Mouse (Mus musculus): ENCODE measurements around the gene Ubxn1. TPM values are rescaled to one million over a fixed set of nuclear protein-coding genes. Genes with fewer than 3 reads are reported as not detected.
A peak's percentile ranks its signal among the peaks of the same experiment; 100 is the strongest.
"Not testable (repeated sequence)": the region's sequence is repeated elsewhere in the genome, so short reads cannot be mapped to it uniquely, and the experiment has no call there.

The Ubxn1 gene
- polyA plus RNA-seq (2015; fragmentation: Nextera tagmentation; extraction: Ambion mirVana) = 138 and 156 TPM in 2 replicates

- Histone ChIP-seq H3K4me1 (peaks cover 20% of the 10 kb centered on the region), H3K4me2 (peak within 1 kb of the TSS; percentile 96), H3K27me3 (replicated peaks) (no peaks in the 10 kb centered on the region), H3K27ac (replicated peaks) (peak within 1 kb of the TSS; percentile 84), H3K9me3 (replicated peaks) (no peaks in the 10 kb centered on the region), H3K9ac (replicated peaks) (peak within 1 kb of the TSS; percentile 98), H3K4me3 (replicated peaks) (peak within 1 kb of the TSS; percentile 86), H3K36me3 (peaks cover 33% of the 10 kb centered on the region)
- ATAC-seq (ENCODE audit: low FRiP score) = peak; percentile 97
- under 1% methylated on average over 59 of the region's 59 CpGs for WGBS
Observed at GRCm38 (mm10) chr19:8871267-8872186, at the start of gene Ubxn1. TSS of gene Ubxn1 (plus strand) at chr19:8871496.

GRCm38 (mm10) chr19:8822696-8823095 lies 48.6 kb upstream of the Ubxn1 start:
- 0 out of 2 replicates have a peak overlapping the region, but pooled peaks have one; percentile 10 for H3K9ac ChIP-seq (replicated peaks)
- H3K4me3 ChIP-seq (replicated peaks) = peak overlapping the region; percentile 83; the same call in 1 of the 2 replicates
- H3K9me3 ChIP-seq (replicated peaks) = no peaks in the 10 kb centered on the region
- 59% methylated on average over 8 of the region's 8 CpGs for WGBS
- H3K27me3 ChIP-seq (replicated peaks) = no peaks in the 10 kb centered on the region
- H3K4me1 ChIP-seq = peaks cover 34% of the 10 kb centered on the region
- no peak for ATAC-seq (ENCODE audit: low FRiP score)
- H3K27ac ChIP-seq (replicated peaks) = no peak overlapping the region
- H3K36me3 ChIP-seq = peaks cover 49% of the 10 kb centered on the region
- H3K4me2 ChIP-seq = peak overlapping the region; percentile 95

- no peaks in the 10 kb centered on the region for H3K9me3 ChIP-seq (replicated peaks)
- H3K4me1 ChIP-seq = no peaks in the 10 kb centered on the region
- no peak within 1 kb of the TSS for H3K4me3 ChIP-seq (replicated peaks)
- H3K27me3 ChIP-seq (replicated peaks) = no peaks in the 10 kb centered on the region
- H3K27ac ChIP-seq (replicated peaks) = no peak within 1 kb of the TSS
- H3K36me3 ChIP-seq = peaks cover 95% of the 10 kb centered on the region
- 92% methylated on average over 8 of the region's 8 CpGs for WGBS
- H3K9ac ChIP-seq (replicated peaks) = no peak within 1 kb of the TSS
- no peak for ATAC-seq (ENCODE audit: low FRiP score)
- no peak within 1 kb of the TSS for H3K4me2 ChIP-seq
Observed at GRCm38 (mm10) chr19:8829660-8830059, 41.6 kb upstream of the Ubxn1 start, which contains the start of gene AC129217.1. TSS of gene AC129217.1 (plus strand) at chr19:8829773.

GRCm38 (mm10) chr19:8830664-8831063 lies 40.6 kb upstream of the Ubxn1 start:
- no peak overlapping the region for H3K4me3 ChIP-seq (replicated peaks)
- H3K9me3 ChIP-seq (replicated peaks) = no peaks in the 10 kb centered on the region
- 90% methylated on average over 8 of the region's 8 CpGs for WGBS
- H3K9ac ChIP-seq (replicated peaks) = no peak overlapping the region
- no peaks in the 10 kb centered on the region for H3K27me3 ChIP-seq (replicated peaks)
- peaks cover 97% of the 10 kb centered on the region for H3K36me3 ChIP-seq
- H3K4me2 ChIP-seq = no peak overlapping the region
- no peaks in the 10 kb centered on the region; the same call in 1 of the 2 replicates for H3K4me1 ChIP-seq
- ATAC-seq (ENCODE audit: low FRiP score) = no peak
- H3K27ac ChIP-seq (replicated peaks) = no peak overlapping the region

- Histone ChIP-seq H3K36me3 (peaks cover 96% of the 10 kb centered on the region), H3K4me3 (replicated peaks) (no peak overlapping the region), H3K4me1 (peaks cover 2% of the 10 kb centered on the region), H3K9ac (replicated peaks) (no peak overlapping the region), H3K4me2 (no peak overlapping the region), H3K27me3 (replicated peaks) (no peaks in the 10 kb centered on the region), H3K27ac (replicated peaks) (no peak overlapping the region), H3K9me3 (replicated peaks) (no peaks in the 10 kb centered on the region)
- ATAC-seq (ENCODE audit: low FRiP score) = no peak
- 82% methylated on average over 11 of the region's 11 CpGs for WGBS
Observed at GRCm38 (mm10) chr19:8831262-8831661, 40.0 kb upstream of the Ubxn1 start.

- no peak overlapping the region for H3K27ac ChIP-seq (replicated peaks)
- H3K4me2 ChIP-seq = no peak overlapping the region
- H3K36me3 ChIP-seq = peaks cover 79% of the 10 kb centered on the region
- WGBS = 90% methylated on average over 4 of the region's 4 CpGs
- ATAC-seq (ENCODE audit: low FRiP score) = no peak
- peaks cover 11% of the 10 kb centered on the region for H3K4me1 ChIP-seq
- no peaks in the 10 kb centered on the region for H3K27me3 ChIP-seq (replicated peaks)
- no peak overlapping the region for H3K4me3 ChIP-seq (replicated peaks)
- no peak overlapping the region for H3K9ac ChIP-seq (replicated peaks)
- no peaks in the 10 kb centered on the region for H3K9me3 ChIP-seq (replicated peaks)
Observed at GRCm38 (mm10) chr19:8832971-8833370, 38.3 kb upstream of the Ubxn1 start.

GRCm38 (mm10) chr19:8836327-8836726 lies 35.0 kb upstream of the Ubxn1 start:
- not testable (repeated sequence) for H3K9me3 ChIP-seq (replicated peaks); H3K4me3 ChIP-seq (replicated peaks); ATAC-seq (ENCODE audit: low FRiP score); H3K27me3 ChIP-seq (replicated peaks); H3K9ac ChIP-seq (replicated peaks)
- peak overlapping the region; percentile 98; the same call in 1 of the 2 replicates for H3K27ac ChIP-seq (replicated peaks)
- peaks cover 46% of the 10 kb centered on the region for H3K36me3 ChIP-seq
- peak overlapping the region; percentile 83; the same call in 1 of the 2 replicates for H3K4me2 ChIP-seq
- peaks cover 34% of the 10 kb centered on the region for H3K4me1 ChIP-seq
- 98% methylated on average over 10 of the region's 10 CpGs for WGBS

- Histone ChIP-seq H3K36me3 (peaks cover 39% of the 10 kb centered on the region), H3K9ac (replicated peaks) (peak within 1 kb of the TSS; percentile 75), H3K4me1 (peaks cover 42% of the 10 kb centered on the region), H3K27me3 (replicated peaks) (no peaks in the 10 kb centered on the region), H3K9me3 (replicated peaks) (no peaks in the 10 kb centered on the region), H3K4me3 (replicated peaks) (peak within 1 kb of the TSS; percentile 54), H3K27ac (replicated peaks) (peak within 1 kb of the TSS; percentile 98), H3K4me2 (peak within 1 kb of the TSS; percentile 83)
- ATAC-seq (ENCODE audit: low FRiP score) = peak; percentile 73
- WGBS = under 1% methylated on average over 38 of the region's 38 CpGs
Observed at GRCm38 (mm10) chr19:8837251-8837791, 34.0 kb upstream of the Ubxn1 start, which contains the start of gene Bscl2. TSS of gene Bscl2 (plus strand) at chr19:8837467.

GRCm38 (mm10) chr19:8838041-8838730 lies 33.1 kb upstream of the Ubxn1 start:
- 9% methylated on average over 15 of the region's 15 CpGs for WGBS
- Histone ChIP-seq H3K27me3 (replicated peaks) (no peaks in the 10 kb centered on the region), H3K4me2 (peak overlapping the region; percentile 83), H3K9ac (replicated peaks) (peak overlapping the region; percentile 75), H3K27ac (replicated peaks) (peak overlapping the region; percentile 98), H3K36me3 (peaks cover 39% of the 10 kb centered on the region), H3K4me1 (peaks cover 43% of the 10 kb centered on the region), H3K4me3 (replicated peaks) (peak overlapping the region; percentile 54), H3K9me3 (replicated peaks) (no peaks in the 10 kb centered on the region)
- peak; percentile 20; the same call in 1 of the 2 replicates for ATAC-seq (ENCODE audit: low FRiP score)

- Histone ChIP-seq H3K9me3 (replicated peaks) (no peaks in the 10 kb centered on the region), H3K4me1 (peaks cover 46% of the 10 kb centered on the region), H3K9ac (replicated peaks) (peak within 1 kb of the TSS; percentile 75), H3K4me2 (peak within 1 kb of the TSS; percentile 83), H3K27me3 (replicated peaks) (no peaks in the 10 kb centered on the region), H3K27ac (replicated peaks) (peak within 1 kb of the TSS; percentile 98), H3K4me3 (replicated peaks) (peak within 1 kb of the TSS; percentile 54), H3K36me3 (peaks cover 28% of the 10 kb centered on the region)
- peak; percentile 87 for ATAC-seq (ENCODE audit: low FRiP score)
- WGBS = 33% methylated on average over 11 of the region's 11 CpGs
Observed at GRCm38 (mm10) chr19:8839103-8839907, 32.0 kb upstream of the Ubxn1 start, which contains the start of gene Gng3. TSS of gene Gng3 (minus strand) at chr19:8839194.
